Mouse (Mus musculus) adrenal gland, postnatal 14 days (tissue): ENCODE data around the gene Fcgr4. TPM values are rescaled to one million over a fixed set of nuclear protein-coding genes. Genes with fewer than 3 reads are reported as not detected.

Experiments
- DNase-seq: peaks from one replicate; pipeline ENCODE4 v3.0.0; 2021; ENCODE audit warnings: mixed read lengths
- total RNA-seq: library from RNA; stranded (reverse); gene quantifications from 2 replicates; pipeline ENCODE4 v1.2.3, GENCODE M21; 2021

The Fcgr4 gene
- total RNA-seq, 1 experiment from 2014 or later, result 0.89 TPM

DNA sequence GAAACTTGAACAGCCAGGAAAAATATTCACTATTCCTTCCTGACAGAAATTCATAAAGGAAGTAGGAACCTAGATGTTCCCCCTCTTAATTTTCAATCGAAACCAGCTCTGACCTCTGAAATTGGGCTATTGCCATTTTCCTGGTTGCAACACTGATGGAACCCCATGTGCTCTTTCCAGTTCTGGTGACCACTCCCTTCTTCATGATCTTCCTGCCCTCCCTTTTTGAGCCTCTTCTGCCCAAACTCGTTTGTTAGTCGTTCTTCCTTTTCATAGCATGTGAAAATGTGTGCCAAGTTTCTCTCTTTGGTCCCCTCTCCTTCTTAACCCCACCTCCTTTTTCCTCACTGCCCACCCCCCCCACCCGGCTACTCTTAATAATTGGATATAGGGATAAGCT lies 7.0 kb upstream of the Fcgr4 start:
- DNase-seq, result no peak

DNA sequence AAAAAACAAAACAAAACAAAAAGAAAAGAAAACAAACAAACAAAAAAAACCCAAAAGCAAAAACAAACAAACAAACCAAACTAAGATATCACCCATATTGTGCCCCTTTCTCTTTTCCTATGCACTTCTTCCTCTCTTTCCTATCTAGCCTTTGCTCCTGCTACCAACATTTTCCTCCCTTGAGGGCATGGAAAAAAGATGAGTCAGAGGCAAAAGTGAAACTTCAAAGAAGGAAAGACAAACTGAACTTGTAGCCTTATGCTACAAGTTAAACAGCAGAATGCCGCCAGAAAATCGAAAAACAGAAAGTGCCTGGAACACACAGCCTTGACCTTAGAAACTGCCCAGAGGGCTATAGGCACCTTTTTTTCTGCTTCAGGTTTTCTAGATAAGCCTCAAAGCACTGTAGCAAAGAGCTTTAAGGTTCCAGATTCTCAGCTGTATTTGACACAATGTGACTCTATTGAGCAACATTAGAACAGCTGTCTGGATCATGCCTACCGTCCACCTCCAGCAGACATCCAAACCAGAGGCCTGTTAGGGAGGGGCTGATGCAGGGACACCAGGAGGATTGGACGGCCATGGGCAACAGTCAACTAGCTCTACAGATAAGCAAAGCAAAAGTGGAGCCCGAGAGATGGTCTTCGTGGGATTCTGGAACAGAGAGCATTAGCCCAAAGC lies 1.9 kb upstream of the Fcgr4 start:
- DNase-seq, result peak; percentile 14

DNA sequence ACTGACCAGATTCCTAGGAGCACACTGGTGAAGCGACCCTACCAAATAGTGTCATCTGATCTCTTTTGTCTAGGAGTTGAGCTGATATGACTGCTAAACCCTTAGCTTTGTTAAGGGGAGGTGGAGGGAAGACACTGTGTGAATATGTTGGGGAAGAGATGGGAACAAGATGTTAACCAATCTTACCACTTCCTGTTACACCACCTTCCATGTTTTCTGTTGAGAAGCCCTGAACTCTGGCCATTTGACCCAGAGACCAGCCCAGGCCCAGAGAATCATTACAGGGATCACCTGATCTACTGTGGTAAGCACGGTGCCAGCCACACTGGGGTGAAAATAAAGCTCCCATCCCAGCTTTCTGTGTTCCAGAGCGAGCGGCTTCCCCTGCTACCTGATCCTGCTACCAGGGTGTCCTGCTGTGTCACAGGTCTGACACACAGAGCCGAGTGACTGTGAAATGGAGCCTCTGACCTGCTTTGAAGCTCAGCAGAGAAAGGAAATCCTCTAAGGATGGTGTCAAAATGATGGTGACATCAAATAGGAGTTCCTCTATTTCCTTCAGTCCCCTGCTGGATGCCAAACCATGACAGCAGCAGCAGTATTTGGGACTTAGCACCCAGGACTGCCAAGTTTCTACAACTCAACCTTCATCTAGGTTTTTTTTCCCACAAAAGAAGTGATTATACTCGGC lies 1.1 kb upstream of the Fcgr4 start:
- DNase-seq, result no peak

DNA sequence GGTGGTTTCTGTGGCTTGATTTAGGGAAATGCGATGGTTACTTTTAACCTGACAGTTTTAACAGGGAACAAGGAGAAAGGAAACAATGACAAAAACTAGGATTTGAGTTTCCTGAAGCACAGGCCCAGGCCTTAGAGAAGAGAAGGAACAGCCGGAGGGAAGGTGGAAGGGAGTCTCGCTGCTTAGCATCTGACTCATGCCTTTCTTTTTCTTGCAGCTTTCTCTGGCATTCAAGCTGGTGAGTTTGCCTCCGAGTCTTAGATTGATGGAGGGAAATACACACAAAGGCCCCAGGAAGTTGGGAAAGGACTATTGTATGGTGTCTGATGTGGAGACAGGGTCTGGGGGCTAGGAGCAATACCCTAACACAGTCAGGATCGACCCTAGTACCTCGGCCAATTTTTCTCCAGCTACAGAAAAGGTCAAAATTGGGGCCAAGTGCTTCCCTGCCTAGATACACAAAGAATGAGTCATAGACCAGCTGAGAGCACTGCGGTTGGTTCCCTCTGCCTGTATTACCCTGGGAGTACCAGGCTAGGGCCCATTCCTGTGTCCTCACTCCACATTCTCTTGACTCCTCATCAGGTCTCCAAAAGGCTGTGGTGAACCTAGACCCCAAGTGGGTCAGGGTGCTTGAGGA lies 711 bp downstream of the Fcgr4 start:
- peak; percentile 29 for DNase-seq

DNA sequence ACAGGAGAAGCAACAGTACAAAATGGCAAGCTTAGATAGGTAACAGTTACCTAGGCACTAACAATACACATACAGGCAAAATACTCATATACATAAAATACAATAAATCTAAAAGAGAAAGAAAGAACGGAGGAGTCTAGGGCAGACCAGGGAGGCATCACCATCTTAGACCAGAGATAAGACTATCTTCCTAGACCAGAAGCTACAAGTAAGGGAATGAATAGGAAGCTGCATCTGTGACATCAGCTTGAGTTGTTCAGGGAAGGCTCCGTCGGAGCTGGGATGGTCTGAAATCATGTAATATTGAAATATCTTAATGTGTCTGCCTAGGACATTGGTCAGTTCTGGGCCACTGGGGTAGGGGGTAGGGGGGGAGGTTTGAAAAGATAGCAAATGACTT lies 13.0 kb downstream of the Fcgr4 start:
- DNase-seq, result no peak

DNA sequence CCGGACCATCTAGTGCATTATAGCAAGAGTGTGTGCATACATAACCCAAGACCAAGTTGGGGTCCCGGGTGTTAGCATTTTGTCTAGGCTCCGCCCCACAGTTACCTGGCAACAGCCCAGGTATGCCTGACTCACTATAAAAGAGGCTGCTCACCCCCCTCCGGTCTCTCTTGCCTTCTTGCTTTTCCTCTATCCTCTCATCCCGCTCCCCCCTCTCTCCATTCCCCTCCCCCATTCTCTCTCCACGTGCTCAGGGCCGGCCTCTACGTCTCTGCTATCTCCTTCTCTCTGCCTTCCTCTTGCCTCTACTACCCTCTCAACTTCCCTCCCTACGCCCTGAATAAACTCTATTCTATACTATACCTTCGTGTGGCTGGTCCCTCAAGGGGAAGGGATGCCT lies 14.0 kb downstream of the Fcgr4 start:
- DNase-seq, result peak; percentile 22

DNA sequence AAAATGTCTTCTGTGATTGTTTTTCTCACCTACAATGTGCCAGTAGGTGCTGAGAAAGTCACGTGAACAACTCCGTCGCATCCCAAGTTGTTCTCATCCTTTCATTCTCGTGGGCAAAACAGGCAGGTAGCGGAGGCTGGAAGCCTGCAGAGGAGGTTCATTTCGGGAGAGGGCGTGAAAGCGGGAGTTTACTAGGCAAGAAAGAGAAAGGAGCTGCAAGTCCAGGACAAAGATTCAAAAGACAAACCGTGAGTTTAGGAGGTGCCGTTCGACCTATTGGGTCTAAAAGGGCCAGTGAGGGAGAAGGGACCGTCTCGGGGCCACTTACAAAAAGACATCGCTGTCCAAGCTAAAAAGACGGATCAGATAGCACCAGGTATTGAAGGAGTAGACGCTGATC lies 14.5 kb downstream of the Fcgr4 start:
- DNase-seq, result peak; percentile 17

DNA sequence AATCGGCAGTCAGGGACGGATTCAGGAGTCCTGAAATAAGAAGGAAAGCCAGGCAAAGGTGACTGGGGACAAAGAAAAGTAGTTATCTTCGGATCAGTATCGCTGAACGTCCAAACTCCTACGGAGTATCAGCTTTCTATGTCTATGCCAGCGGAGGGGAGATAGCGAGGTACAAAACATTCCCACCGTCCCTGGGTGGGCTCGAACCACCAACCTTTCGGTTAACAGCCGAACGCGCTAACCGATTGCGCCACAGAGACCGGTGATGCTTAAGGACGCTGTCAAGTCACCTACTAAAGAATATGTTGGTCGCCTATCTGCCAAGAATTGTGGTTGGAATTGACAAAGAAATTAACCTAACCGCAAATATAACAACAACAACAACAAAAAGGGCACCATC lies 15.0 kb downstream of the Fcgr4 start:
- peak; percentile 86 for DNase-seq

DNA sequence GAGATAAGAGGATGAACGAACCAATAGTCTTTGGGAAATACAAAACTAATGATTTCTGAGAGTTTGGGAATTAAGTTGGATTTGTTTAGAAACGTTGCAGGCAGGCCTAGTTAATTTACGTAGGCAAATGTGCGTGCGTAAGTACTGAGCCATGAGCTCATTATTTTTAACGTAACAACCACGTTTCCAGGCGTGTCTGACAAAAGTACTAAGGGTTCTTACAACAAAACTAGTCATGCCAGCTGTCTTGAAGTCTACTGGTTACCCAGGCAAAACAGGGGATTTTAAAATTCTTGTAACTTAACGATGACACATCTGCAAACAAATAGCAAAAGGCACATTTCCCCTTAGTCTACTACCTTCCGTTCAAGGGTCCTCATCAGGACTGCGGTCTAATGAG lies 15.5 kb downstream of the Fcgr4 start:
- DNase-seq, result no peak

DNA sequence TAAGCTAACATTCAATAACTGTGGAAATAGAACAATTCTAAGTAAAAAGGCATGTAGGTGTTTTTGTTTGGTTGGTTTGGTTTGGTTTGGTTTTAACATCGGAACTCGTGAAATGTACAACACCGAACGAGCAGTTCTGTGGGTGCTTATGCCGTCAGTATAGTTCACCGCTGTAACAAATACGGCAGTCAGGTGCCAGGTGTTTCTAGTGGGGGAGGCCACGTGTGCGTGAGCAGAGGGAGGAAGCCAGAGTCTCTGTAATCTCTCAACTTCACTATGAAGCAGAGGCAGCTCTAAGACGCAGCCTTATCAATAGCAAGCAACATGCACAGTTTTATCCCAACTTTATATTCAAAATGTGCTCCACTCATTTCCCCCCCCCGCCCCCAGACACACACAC lies 16.9 kb downstream of the Fcgr4 start:
- DNase-seq, result no peak

DNA sequence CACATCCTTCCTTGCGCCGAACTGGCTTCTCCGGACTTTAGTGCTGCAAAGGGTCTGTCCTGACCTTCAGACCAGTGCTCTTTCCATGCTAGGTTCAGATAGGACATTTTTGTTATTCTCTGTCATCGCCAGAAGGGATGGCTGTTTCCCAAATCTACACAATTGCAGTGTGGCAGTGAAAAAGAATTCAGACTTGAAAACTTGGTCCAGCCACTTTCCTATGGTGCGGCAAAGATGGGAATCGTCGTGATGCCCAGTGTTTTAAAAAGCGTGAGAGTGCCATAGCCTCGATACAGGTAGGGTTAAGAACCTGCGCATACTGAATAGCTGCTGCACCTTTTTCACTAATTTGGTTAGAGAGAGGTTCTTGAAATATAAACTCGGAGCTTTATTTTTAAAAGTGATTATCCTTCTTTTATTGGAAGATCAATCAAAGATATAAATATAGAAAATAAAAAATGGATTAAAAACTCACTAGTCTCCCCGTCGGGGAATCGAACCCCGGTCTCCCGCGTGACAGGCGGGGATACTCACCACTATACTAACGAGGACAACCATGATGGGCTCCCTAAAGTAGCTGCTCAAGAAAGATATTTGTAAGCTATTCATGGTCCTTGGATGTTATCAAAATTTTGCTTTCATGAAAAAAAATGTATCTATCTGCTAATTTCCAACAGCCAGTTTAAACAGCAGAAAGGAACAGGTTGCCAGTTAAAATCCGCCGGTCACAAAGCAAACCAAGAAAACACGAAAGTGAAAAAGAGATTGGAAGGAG lies 18.0 kb downstream of the Fcgr4 start:
- peak; percentile 76 for DNase-seq

DNA sequence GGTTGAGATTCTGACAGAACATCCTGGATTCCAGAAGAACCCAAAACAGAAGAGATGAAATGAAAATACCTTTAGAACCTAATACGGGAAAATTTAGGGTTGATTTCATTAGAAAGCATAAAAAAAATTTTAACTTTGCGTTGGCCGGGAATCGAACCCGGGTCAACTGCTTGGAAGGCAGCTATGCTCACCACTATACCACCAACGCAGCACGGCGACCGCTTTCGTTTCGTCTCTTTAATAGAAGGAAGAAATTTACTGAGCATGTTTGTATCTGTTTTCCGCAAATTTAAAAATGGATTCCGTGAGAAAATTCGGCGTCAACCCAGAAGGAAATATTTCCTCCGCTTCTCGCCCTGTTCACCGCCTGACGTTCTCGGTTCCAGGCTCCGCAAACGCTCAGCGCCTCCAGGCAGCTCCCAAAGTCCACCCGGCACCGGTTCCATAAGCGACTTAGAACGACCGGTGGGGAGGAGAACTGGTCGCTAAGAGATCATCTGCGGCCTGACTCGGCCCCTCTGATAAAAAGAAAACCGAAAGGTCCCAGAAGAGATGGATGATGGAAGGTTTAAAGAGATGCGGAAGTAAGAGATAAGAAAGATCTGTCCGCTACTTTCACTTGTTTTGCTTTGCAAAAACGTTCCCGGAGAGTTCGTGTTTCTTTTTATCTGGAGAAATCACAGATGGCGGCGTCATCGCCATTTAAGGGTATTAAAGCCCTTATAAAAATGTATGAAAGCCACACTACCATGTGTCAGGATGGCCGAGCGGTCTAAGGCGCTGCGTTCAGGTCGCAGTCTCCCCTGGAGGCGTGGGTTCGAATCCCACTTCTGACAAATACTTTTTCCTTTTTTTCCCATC lies 19.4 kb downstream of the Fcgr4 start:
- DNase-seq, result peak; percentile 89

DNA sequence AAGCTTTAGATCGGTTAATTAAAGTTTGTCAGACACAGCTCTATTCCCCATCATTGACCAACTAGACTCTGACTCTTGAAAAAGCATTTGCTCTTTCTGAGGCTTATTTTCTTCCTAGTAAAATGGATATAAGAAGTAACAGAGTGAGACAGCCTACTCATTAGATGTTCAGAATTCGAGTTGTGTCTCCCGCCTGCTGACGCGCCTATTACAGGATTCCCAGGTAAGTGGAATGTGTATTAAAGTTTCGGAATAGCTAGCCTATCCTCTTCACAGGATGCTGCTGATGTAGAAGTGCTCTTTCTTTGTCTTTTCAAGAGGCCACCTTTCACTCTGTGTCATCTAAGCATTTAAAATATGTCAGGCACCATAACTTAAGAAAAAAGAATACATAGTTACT lies 20.4 kb downstream of the Fcgr4 start:
- no peak for DNase-seq

DNA sequence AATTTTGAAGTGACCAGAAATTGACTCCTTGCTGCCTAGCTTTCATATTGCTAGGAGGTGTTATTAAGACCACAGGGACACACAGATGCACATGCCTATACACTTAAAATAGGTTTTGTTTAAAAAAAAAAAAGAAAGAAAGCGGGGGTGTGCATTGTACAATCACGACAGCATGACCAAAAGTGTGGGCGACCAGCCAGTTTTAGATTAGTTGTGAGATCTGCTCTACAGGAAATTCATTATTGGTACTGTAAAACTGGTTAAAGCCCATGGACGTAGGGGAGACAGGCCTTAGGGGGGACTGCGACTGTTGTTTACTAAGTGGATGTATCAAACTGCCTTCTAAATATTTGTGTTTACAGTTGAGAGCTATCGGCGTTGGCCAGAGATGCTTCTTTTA lies 21.2 kb downstream of the Fcgr4 start:
- DNase-seq, result no peak

DNA sequence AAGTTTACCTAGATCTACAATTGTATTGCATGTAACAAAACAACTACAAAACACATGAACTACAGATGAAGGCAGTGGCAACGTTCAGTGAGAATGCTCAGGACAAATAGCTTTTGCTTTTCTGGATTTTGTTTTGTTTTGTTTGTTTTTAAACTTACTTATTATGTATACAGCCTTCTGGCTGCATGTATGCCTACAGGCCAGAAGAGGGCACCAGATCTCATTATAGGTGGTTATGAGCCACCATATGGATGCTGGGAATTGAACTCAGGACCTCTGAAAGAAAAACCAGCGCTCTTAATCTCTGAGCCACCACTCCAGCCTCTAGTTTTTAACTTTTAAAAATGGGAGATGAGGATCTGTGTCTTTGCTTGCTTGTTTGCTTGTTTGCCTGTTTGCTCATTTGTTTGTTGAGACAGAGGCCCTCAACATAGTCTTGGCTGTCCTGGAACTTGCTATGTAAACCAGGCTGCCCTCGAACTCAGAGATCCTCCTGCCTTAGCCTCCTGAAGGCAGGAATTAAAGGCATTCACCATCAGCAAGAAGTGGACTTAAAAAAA lies 25.0 kb downstream of the Fcgr4 start:
- no peak for DNase-seq

DNA sequence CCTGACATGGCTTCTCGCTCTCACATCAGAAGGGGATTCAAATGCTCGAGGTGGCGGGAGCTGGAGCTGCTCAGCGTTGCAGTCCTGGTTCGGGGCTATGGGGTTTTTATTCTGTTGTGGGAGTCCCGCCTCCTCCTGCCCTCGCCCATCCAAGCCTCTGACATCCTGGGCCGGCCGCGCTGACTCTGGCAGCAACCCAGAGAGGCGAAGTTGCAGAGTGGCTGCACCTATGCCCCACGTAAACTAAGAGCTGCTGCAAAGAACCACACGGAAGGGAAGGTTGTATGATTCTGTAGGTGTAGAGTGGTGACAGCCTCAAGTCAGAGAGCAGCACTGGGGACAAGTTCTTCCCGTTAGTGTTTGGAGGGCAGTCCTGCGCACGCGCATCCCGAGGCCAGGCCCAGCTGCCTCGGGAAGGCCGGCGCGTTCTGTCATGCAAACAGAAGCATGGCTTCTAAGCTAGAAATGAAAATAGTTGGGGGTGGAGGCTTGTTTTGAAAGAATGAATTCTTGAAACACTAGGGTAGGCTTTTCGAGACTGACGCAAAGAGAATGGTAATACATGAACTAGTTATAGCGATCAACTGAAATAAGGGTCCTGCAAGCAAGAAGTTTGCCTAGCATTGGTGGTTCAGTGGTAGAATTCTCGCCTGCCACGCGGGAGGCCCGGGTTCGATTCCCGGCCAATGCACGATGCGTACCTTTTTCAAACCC lies 25.8 kb downstream of the Fcgr4 start:
- DNase-seq, result peak; percentile 93

DNA sequence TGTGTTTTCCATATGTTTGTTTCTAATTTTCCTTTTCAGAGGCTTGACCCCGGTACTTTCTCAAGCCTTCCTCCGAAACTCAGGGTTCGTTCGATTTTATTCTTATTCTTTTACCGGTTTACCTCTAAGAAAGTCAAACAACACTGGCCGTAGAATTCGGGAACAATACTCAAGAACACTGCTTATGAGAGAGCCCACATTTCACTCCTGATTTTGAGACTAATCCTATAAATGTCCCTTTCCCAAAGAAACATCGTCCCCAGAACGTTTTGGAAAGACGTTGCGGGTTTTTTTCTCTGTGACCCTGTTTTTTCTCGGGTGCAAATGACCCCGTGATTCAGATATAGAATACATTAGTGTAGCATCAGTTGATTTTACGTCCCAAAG lies 26.4 kb downstream of the Fcgr4 start:
- no peak for DNase-seq

DNA sequence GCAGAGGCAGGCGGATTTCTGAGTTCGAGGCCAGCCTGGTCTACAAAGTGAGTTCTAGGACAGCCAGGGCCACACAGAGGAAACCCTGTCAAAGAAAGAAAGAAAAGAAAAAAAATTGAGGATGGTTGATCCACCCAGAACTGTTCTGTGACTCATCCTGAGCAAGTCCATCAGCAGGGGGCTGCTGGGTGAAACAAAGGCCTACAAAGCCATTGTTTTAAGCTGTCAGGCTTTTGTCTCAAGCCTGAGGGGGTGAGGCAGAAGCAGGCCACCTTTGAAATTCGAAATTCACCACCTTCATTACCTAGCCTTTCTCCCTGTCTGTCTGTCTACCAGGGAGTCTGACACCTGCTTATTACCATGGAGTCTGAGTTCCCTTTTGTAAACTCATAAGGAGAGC lies 27.8 kb downstream of the Fcgr4 start:
- no peak for DNase-seq

DNA sequence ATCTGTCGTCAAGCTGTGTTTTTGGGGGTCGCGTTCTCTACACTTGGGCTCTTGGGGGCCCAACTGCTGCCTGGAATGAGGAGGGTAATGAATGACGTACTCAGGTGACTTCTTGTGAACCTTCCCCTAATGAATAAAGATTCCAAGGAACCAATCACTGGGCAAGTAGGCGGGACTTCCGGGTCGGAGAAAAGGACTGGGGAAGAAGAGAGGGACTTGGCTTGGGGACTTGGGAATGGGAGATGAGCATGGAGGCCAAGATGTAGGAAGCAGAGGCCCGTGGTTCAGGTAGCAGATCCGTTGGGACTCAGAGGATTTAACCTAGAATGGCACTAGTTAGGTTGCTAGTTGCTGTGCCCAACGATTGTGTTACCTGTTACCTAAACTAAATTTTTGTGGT lies 30.5 kb downstream of the Fcgr4 start:
- DNase-seq, result no peak

DNA sequence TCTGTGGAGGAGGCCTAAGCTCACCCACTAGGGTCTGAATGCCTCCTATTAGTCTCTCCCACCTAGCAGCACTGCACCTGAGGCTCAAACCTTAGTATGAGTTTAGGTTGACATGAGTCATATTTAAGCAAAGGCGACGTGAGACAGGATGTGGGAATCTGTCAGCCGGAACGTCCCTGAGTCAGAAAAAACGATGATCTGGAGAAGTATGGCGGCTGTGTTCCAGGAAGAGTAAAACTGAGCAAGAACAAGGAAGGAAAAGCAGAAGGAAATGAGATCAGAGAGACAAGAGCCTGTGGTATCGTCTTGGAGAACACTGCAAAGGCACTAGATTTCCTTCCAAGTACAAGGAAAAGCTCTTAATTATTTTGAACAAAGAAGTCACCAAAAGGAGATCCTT lies 32.1 kb downstream of the Fcgr4 start:
- DNase-seq, result no peak

DNA sequence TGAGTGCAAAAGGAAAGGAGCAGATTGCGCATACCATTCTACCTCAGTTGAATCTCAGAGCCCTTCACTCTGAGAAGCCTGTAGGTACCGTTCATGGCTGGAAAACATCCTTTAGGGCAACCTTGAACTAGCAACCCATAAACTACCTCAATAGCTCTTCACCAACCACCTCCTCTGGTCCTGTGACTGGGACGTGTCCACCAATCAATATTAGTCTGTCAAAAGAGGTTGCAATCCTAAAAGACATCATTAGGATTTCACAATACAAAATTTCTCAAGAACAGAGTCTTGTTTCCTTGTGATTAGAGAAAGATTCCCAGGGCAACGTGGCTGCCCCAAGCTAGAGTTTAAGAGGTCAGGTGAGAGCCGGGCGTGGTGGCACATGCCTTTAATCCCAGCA lies 34.6 kb downstream of the Fcgr4 start:
- DNase-seq, result no peak
